Mouse (Mus musculus) gonadal fat pad, adult 2 months (tissue): ENCODE results near the gene Ccdc32. TPM values are rescaled to one million over a fixed set of nuclear protein-coding genes. Genes with fewer than 3 reads are reported as not detected.

Source experiments
- DNase-seq: peaks from one replicate; pipeline ENCODE4 v3.0.0-alpha.2; 2012; ENCODE audit warnings: low read depth
- polyA plus RNA-seq: library from polyadenylated mRNA; depleted of rRNA; stranded (reverse); fragments of >200 nt; gene quantifications from 2 replicates; pipeline ENCODE4 v1.2.3, GENCODE M21; 2012

Gene Ccdc32
- polyA plus RNA-seq, 1 experiment: 10.3 TPM

DNA sequence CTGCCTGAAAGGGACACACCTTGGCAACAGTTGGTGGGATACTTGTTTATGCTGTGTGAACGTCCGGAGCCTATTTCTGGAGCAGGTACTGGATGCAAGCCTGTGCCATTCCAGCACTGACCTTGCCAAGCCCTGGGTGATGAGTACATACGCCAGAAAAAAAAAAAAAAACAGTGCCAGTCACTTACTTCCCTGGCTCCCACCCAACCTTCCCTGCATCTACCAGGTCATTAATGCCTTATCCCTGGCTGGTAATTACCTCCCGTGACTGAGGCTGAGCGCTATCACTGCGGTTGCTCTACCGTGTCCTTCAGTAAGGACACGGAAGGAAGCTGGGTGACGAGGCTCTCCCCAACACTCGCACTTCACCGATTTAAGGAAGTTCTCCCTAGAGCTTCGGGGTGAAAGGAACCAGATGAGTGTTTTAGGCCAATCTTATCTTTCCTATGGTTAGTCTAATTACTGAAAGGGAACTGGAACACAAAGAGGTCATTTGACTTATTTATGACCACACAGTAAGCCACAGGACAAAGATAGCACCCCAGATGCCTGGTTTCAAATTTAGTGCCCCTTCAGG, 13.5 kb downstream of the Ccdc32 start:
- DNase-seq: no peak

GRCm38 (mm10) chr2:119014989-119015388, 14.2 kb downstream of the Ccdc32 start:
- no peak for DNase-seq

- DNase-seq: no peak
These were observed 19.8 kb downstream of the Ccdc32 start for GRCm38 (mm10) chr2:119009376-119009775.

- DNase-seq: no peak
These were observed 22.3 kb downstream of the Ccdc32 start for GRCm38 (mm10) chr2:119006886-119007285.

DNA sequence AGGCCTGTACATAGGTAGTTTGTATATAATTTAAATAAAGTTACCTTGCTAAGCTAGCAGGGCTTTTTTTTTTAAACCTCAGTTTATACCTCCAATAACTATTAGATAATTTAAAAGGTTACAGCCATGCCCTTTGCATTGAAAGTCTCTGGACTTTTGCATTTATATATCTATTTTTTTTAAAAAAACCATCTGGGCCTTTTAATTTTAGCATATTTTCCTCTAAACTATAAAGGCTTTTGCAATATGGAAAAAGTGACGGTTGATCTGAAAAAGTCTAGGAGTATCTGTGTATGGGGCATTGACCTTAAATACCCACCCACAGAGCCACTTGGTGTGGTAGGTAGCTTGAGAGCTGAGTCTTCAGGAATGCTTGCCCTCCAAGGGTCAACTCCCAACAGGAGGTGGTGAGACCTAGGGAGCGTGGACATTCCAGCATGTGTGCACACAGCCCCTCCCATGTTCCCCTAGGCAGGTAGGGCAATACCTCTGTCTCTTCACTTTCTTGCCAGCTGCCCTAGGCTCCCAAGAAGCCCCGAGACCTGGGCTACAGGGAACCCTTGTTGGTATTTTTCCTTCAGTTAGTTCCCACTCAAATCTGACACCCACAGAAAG, 30.1 kb downstream of the Ccdc32 start:
- no peak for DNase-seq

GRCm38 (mm10) chr2:118998115-118998866, 30.9 kb downstream of the Ccdc32 start:
- no peak for DNase-seq

GRCm38 (mm10) chr2:118996798-118997105, 32.4 kb downstream of the Ccdc32 start:
- no peak for DNase-seq

DNA sequence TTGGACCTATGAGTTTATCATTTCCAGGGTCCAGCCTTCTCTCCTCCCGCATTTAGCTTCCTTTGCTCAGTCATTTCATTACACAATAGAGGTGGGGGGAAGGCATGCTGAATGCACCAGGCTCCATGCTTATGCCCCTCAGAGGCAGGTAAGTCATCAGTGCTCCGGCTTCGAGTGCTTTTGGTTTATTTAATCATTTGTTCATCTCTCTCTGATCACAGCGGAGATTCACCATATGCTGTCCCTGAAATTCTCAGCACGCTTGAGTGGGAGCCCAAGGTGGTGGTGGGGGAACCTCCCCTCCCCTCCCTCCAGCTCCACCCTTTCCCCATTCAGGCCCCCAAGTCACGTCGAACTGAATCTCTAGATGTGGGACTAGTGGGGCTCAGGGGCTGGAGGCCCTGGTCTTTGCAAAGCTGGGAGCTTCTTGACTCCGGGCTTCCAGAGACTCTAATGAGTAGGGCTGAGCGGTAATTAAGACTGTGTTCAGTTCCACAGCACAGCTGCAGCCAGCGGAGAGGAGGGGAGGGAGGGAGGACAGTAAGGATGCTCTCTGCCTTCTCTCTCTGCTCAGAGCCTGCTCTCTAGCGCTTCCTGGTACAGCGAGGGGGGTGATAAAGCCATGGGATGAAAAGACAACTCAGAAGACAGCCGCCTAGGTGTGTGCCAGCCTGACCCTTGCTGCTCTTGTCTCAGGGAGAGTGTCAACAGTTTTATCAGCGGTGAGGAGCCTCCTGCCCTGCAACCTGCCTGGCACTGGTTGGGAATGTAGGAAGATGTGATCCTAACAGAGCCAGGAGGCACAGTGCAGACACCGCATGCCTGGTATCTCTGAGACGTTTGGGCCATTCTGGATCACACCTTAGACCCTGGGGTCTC, 33.0 kb downstream of the Ccdc32 start:
- DNase-seq: no peak

DNA sequence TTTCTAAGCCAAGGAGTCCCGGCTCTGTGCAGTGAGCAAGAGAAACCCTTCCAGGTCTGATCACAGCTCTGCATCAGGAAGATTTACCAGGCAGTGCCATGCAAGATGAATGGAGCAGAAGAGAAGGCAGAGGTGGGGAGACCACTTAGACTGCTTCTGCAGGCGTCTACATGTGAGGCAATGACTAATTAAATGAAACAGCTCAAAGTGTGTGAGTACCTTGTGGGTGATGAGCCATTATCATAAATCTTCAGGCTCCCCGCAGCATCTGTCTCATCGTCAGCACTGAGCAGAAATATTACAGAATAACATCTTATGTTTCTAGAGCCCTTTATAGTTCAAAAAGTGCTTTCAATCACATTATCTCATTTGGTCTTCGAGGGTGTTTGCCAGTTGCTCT, 33.7 kb downstream of the Ccdc32 start:
- DNase-seq: no peak

DNA sequence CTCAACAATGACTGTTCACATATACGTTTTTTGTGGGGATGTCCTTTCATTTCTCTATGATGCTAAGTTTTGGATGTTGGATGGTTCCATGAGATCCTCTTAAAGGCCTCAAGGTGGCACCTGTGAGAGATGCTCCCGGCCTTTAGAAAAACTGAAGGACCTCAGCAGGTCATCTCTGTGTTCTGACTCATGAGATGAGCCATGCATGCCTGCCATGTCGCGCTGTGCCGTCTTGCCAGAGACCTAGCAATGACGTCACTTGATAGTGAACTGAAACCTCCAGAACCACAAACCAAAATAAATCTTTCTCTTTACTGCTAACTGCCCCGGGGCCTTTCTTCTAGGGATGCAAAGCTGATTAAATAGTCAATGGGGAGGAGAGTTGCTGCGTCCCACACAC, 45.4 kb downstream of the Ccdc32 start:
- no peak for DNase-seq

DNA sequence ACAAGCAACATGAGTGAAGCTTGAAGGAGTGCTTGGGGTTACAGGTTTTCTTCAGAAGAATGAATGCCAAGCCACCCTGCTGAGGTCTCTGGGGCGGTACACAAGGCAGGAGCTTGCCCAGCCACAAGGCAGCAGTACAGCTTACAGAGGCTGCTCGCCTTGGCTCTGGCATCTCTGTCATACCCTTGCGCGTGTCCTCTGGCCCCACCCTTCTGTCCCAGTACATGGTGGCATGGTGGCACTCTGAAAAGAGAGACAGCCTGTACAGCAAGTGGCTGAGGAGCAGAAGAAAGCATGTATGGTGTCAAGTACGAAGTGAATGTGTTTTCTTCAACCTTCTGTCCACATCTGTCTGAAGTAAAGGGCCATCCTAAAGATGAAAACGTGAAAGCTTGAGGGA, 48.4 kb downstream of the Ccdc32 start:
- no peak for DNase-seq

DNA sequence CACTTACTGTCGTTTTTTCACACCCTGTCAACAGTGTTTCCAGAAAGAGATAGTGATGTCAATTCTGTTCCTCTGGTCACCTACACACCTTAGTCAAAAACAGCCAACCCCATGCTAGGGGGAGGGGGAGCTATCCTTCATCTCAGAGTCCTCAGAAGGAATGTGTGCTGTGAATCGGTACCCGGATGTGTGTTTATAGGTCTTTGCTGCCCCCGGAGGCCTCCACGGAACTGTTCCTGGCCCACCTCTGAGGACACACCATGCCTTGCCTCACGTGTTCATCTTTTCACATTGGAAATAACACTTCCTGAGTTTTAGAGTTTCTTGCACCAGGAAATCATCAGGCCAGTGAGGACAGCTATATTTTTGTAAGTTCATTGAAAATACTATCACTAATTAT, 51.1 kb downstream of the Ccdc32 start:
- DNase-seq: no peak

DNA sequence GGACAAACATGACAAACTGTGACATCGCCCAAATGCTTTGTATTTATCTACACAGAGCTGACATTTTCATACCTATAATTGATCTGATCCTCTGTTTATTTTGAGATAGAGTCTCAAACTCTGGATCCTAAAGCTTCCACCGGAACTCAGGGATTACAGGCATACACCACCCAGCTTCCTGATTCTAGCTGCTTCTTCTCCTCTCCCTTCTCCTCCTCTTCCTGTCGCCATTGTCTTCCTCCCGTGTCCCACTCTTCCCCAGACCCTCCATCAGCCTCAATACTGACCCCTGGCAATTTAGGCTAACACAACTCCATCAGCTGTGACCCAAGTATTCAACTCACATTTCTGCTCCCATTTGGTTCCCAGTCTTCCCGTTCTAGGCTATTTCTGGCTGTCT, 52.3 kb downstream of the Ccdc32 start:
- DNase-seq: no peak

- no peak for DNase-seq
These were observed 52.8 kb downstream of the Ccdc32 start for GRCm38 (mm10) chr2:118976282-118976929.

DNA sequence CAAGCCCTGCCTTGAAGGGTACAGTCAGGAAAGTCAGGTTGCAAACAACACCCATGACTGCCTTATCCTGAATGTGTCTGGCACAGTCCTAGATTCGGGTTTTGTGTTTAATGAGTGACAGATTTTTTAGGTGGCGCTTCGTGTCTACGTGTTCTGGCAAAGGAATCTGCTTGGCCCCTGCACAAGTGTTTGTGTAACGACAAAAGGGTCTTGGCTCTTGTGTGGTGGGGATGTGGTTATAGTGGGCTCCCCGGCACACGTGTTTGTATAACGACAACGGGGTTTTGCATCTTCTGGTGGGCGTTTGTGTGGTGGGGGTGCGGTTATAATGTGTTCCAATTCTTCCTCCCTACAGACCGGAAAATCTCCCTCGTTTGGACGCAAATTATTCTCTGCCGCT, 53.3 kb downstream of the Ccdc32 start:
- DNase-seq: no peak

GRCm38 (mm10) chr2:118972687-118973376, 56.4 kb downstream of the Ccdc32 start:
- DNase-seq: no peak

DNA sequence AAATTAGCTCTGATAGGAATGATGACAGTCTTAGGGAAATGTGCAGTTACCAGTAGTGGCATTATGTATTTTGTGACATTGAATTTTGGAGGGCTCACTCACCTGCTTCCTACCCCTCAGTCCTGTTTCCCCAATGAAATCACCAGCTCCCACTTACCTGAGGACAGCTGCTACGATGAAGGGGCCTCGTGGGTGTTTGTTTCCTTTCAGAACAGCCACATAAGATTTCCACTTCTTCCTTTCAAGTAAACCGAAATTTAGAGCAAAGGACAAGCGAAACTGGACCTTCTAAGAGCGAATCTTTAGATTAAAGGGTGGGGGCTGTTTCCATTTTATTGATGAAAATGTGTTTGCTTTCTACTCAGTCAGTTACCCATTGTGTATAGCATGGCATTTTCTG, 57.1 kb downstream of the Ccdc32 start:
- no peak for DNase-seq

DNA sequence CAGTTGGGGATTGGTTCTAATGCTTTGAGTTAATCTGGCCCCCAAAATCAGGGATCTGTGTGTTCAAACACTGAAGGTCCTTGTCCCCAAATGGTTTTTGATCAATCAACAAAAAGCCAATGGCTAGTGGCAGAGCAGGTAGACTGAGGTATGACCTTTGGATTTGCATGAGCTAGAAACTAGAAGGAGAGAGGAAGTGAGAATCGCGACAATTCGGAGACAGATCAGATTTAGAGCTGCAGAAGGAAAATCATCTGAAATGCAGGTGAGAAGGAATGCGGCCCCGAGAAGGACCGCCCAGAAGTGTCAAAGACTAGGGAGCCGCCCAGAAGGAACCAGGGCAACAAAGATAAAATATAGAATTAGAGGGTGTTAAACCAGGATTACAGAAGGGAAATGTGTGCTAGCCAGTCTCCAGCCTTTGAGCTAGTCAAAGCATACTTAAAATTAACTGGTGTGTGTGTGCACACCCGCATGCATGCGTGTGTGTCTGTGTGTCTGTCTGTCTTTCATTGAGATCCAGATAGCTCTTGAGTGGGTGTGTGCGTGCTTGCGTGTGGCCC, 59.5 kb downstream of the Ccdc32 start:
- DNase-seq: no peak
